Mouse (Mus musculus): ENCODE measurements at regions not wholly inside any gene's neighbourhood (a gene's known extent, or its start where the extent isn't known, plus 50 kb on each side); places are given as distances from the start of the nearest gene placed in this dataset.
"Not testable (repeated sequence)": the region's sequence is repeated elsewhere in the genome, so short reads cannot be mapped to it uniquely, and the experiment has no call there.

DNA sequence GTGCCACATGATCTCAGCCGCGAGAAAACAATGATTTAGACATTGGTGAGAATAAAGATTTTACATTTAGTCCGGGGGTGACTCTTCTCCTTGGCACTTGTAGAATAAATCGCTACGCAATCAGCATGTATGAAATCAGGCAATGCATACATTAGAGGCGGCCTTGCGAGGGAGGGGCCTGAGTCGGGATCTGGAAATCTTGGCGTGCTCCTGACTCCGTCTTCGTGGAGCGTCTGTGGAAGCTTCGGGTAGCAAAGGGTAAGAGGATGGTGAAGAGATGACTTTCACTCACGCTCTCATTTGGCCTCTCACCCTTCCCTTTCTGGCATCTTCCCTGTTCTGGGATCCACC, 167.1 kb downstream of the Nkx6-1 start:
- no peak for DNase-seq (ENCODE audit: low spot score)

GRCm38 (mm10) chr5:101496924-101497697, 167.7 kb downstream of the Nkx6-1 start:
- DNase-seq (ENCODE audit: low spot score): no peak

DNA sequence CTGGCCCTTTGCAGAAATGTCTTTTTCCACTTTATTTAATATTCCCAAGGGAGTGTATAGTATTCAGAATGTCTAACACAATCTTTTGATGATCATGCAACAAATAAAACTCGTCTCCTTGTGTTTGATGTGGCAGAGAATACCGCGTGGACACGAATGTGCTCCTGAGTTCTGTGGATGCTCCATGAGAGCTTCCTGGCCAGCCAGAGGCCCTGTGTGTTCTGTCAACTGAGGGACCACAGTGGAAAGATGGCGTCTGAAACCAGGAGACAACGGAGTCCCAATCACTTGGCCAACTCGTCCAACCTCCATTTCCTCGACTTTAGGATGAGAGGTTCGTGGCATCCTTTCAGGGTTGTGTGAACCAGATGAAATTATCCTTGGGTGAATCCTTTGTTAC, 168.6 kb downstream of the Nkx6-1 start:
- no peak for DNase-seq (ENCODE audit: low spot score)

- DNase-seq (ENCODE audit: low spot score): no peak
These were observed 219.0 kb downstream of the Nkx6-1 start for GRCm38 (mm10) chr5:101445792-101446191.

DNA sequence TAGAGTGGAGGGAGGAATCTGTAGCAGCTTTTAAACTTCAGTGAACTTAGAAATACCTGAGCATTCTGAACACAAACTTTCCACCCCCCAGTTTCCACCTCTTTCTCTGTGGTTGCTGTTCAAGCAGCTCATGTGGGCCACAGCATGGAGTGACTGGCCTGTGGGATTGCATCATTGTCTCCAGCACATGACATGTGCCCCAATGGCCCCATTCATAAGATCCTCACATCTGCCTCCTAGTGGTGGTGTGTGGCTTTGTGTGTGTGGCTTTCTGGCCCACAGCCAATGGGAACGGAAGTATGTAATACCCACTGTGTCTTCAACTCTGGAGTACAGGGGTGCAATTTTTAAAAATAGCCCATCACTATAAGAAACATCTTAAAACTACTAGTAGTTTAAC, 223.0 kb downstream of the Nkx6-1 start:
- no peak for DNase-seq (ENCODE audit: low spot score)

GRCm38 (mm10) chr5:101437666-101438299, 227.0 kb downstream of the Nkx6-1 start:
- DNase-seq (ENCODE audit: low spot score): no peak

GRCm38 (mm10) chr5:101426067-101426771, 238.6 kb downstream of the Nkx6-1 start:
- no peak for DNase-seq (ENCODE audit: low spot score)

DNA sequence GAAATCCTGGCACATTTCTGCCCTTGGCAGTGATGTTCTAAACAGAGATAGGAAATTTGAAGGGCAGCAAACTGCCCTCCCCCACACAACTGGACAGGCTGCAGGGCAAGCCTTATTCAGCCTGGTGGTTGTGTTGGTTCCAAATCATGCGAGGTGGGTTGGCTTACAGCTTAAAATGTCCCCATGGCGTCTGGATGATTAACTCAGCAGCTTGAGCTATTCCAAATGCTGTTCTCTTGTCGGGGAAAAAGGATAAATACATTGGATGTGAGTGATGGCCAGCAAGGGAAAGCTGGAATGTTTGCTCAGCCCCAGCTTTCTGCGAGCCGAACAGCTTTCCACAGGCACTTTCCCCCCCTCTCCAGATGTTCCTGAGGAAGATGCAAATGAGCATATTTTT, 280.5 kb downstream of the Nkx6-1 start:
- no peak for DNase-seq (ENCODE audit: low spot score)

GRCm38 (mm10) chr5:101381361-101381760, 283.4 kb downstream of the Nkx6-1 start:
- DNase-seq (ENCODE audit: low spot score): no peak

- DNase-seq (ENCODE audit: low spot score): no peak
These were observed 288.1 kb downstream of the Nkx6-1 start for GRCm38 (mm10) chr5:101376657-101377056.

GRCm38 (mm10) chr5:101374129-101374528, 290.7 kb downstream of the Nkx6-1 start:
- no peak for DNase-seq (ENCODE audit: low spot score)

GRCm38 (mm10) chr5:101372204-101372603, 292.6 kb downstream of the Nkx6-1 start:
- DNase-seq (ENCODE audit: low spot score): no peak

- DNase-seq (ENCODE audit: low spot score): peak; percentile 1
These were observed 299.4 kb downstream of the Nkx6-1 start for GRCm38 (mm10) chr5:101365364-101365763.

GRCm38 (mm10) chr5:101359986-101360385, 304.8 kb downstream of the Nkx6-1 start:
- DNase-seq (ENCODE audit: low spot score): no peak

GRCm38 (mm10) chr5:101345406-101345805, 319.4 kb downstream of the Nkx6-1 start:
- DNase-seq (ENCODE audit: low spot score): no peak

GRCm38 (mm10) chr5:101336361-101336760, 328.4 kb downstream of the Nkx6-1 start:
- DNase-seq (ENCODE audit: low spot score): not testable (repeated sequence)

GRCm38 (mm10) chr5:101331825-101332224, 333.0 kb downstream of the Nkx6-1 start:
- DNase-seq (ENCODE audit: low spot score): no peak

- DNase-seq (ENCODE audit: low spot score): no peak
These were observed 338.7 kb downstream of the Nkx6-1 start for GRCm38 (mm10) chr5:101326122-101326521.

DNA sequence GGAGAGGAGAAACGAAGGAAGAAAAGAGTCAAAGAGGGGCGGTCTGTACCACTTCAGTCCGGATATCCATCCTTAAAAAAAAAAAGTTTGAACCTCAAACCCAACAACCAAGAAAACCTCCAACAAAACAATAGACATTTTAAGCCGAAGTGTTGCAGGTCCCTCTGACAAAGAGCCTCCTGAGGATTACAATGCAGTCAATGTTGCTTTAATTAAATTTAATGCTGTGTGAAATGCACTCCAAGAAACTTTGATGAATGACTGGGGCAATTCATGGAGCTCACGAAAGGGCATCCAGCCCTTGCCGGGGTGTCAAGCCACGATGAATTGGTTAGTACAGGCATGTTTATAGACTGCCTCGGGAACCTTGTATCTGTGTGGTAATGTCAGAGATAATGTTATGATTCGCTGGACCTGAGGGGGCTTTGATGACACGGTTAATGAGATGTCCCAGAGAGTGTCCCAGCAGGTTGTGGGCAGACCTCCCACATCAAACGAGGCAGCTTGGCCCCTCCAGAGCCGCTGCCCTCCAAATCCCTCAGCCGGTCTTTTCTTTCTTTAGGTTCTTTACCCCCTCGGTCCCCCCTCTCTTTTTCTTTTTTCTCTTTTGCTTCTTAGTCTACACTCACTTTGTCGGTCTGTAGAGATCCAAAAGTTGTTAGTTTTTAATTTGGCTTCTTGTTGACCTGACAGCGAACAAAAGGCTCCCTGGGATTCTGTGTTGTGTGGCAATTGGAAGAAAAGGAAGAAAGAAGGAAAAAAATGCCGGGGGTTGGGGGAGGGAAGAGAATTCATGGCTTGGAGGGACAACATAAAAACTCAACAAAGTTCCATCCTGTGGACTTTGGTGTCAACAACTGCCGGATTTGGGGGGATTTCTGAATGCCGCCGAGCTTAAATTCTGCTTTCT, 341.5 kb downstream of the Nkx6-1 start:
- DNase-seq (ENCODE audit: low spot score): no peak

DNA sequence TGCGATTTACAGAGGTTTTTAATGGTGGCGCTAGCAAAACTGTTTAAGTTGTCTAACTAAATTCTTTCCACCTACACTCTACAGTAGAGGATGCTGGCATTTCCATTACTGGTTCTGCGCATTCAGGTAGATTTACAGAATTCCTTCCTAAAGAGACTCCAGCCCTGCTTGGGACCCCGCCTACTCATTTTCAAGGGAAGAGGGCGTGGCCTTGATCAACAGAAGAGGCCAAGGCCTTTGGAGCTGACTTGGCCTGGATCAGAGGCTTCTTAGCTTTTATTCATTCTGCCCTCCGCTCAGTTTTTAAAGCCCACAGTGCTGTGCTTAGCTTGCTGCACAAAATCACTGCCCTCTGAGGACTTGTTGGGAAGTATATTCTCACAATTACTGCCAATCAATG, 364.8 kb downstream of the Nkx6-1 start:
- no peak for DNase-seq (ENCODE audit: low spot score)

DNA sequence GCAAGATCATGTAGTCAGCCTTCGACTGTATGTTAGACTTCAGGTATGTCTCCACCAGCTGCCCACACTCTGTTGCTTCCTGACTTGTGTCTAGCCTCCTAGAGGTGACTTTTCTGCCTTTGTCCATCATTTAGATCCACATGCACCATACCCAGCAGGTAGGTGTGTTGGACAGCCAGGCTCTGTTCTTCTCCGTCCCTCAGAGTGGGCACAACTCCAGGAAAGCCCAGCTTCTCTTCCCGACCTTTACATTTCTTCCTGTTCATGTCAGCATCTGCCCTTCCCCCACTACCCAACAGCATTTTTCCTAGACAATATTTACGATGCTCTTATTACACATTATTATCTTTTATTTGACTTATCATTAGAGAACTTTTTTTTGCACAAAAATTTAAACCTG, 366.4 kb downstream of the Nkx6-1 start:
- no peak for DNase-seq (ENCODE audit: low spot score)

Data from gastrocnemius, adult 18-20 months (tissue).